Mouse (Mus musculus): Measurements from ENCODE around the gene Pnpla5.

GRCm38 (mm10) chr15:84120612-84121011 is 2.4 kb downstream of the Pnpla5 start:
- TF ChIP-seq CTCF (conservative IDR thresholded peaks at IDR 0.05; ENCODE audit: insufficient read depth, insufficient read length, low read depth, low read length), result peak; percentile 68
- no peak for TF ChIP-seq POLR2A (IDR thresholded peaks at IDR 0.05; ENCODE audit: low read depth, low read length)

Measured in kidney, adult 2 months (tissue).